Mouse (Mus musculus) heart, adult 10 weeks (tissue): ENCODE results near the gene 4921536K21Rik. TPM values are rescaled to one million over a fixed set of nuclear protein-coding genes. Genes with fewer than 3 reads are reported as not detected.

ENCODE experiments used
- polyA plus RNA-seq: library from polyadenylated mRNA; stranded (reverse); fragments of 350-450 nt; fragmentation: Illumina TruSeq; extraction: RNeasy Lipid Tissue Mini Kit (QIAGEN cat#74804); gene quantifications from one replicate; pipeline ENCODE4 v1.2.3, GENCODE M21; 2014; ENCODE audit warnings: low read depth, low replicate concordance

Gene 4921536K21Rik
- polyA plus RNA-seq: 0.45 TPM

GRCm38 (mm10) chr11:3894406-3895281 lies at the start of gene 4921536K21Rik, which contains the start of gene Dusp18:
4921536K21Rik (minus strand) TSS chr11:3895098.
Dusp18 (plus strand) TSS chr11:3895240.

DNA sequence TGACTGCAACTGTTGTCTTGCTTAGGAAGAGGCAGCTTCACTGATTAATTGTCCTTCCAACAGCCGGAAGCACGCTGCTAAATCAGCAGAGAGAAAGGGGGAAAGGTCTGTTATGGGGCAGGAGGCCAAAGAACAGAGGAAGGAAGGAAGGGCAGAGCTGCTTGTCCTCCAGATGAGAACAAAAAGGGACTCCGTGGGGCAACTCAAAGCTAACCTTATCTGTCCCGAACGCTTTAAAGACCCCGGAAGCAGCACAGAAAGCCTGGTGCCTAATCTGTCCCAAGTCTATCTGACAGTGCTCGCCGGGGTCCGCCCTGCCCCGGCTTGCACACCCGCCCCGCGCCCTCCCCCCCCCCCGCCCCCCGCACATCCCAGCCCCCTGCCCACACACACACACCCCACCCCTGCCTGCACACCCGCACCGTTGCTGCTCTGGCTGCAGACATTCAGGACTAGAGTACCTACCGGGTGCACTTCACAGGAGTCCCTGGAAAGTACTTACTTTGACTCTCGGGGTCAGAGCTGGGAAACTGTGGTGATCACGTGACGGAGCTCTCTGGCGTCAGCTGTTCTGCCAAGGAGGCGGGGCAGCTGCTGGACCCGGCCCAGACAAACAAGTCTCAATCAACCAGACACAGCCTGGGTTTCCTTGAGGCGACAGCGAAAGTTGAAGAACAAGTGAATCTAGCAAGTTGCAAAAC lies 36.8 kb upstream of the 4921536K21Rik start, which contains the start of gene Tcn2:
Gene Tcn2 (minus strand): TSS at position 649 of the 701 bp plus-strand sequence.

DNA sequence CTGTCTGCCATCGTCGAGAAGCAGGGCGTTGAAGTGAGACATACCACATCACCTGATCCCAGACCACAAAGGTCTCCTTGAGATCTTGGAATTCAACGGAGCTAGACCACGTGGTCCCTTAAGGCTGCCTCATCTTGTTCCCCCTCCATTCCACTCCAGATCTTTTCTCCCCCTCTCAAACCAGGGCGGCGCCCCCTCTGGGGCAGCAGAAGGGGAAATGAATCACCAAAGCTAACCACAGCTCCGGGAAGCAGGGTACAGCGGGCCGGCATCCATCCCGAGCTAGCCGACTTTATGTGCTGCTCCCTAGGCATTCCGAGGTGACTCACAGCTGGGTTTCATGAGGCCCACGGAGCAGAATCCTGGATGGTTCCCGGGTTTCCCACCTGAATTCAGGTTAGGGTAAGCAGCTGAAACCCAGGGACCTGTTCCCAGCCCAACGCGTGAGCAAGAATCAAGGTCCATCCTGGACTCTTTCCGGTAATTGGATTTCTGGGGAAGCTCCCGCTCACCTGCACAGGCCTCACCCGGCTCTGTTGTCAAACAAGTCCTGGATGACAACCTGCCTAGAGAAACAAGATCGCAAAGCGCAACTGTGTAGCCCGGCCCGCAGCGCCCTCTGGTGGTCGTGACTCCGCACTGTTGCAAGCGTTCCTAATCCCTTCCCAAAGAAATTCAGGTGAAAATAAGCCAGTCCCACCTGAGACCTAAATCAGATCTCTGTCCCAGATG lies 19.4 kb upstream of the 4921536K21Rik start, which contains the start of gene Slc35e4:
Gene Slc35e4 (minus strand): TSS at position 556 of the 732 bp plus-strand sequence.

GRCm38 (mm10) chr11:3863454-3864112 lies 31.3 kb downstream of the 4921536K21Rik start, which contains the start of gene Osbp2:
Osbp2 (minus strand) TSS chr11:3863903.

Other genes starting within 250 kb of the 4921536K21Rik start
- 19.4 TPM for gene Morc2a, start 245.9 kb downstream of the 4921536K21Rik start, polyA plus RNA-seq
- gene Osbp2, start 31.2 kb downstream of the 4921536K21Rik start, polyA plus RNA-seq: 17.2 TPM
- gene Dusp18, start 142 bp upstream of the 4921536K21Rik start, polyA plus RNA-seq: 36.9 TPM
- 4.1 TPM for gene Slc35e4, start 19.6 kb upstream of the 4921536K21Rik start, polyA plus RNA-seq
- 54.6 TPM for gene Tcn2, start 37.1 kb upstream of the 4921536K21Rik start, polyA plus RNA-seq
- gene Pes1, start 68.9 kb upstream of the 4921536K21Rik start, polyA plus RNA-seq: 24.7 TPM
- not detected for gene 4930556J24Rik, start 81.7 kb upstream of the 4921536K21Rik start, polyA plus RNA-seq
- not detected for gene Gal3st1, start 88.5 kb upstream of the 4921536K21Rik start, polyA plus RNA-seq
- gene Sec14l4, start 136.4 kb upstream of the 4921536K21Rik start, polyA plus RNA-seq: 0.29 TPM
- not detected for gene Sec14l3, start 169.7 kb upstream of the 4921536K21Rik start, polyA plus RNA-seq
- 152 TPM for gene Mtfp1, start 200.3 kb upstream of the 4921536K21Rik start, polyA plus RNA-seq
- 0.71 TPM for gene Sec14l2, start 228.3 kb upstream of the 4921536K21Rik start, polyA plus RNA-seq
- 19.4 TPM for gene Rnf215, start 240.1 kb upstream of the 4921536K21Rik start, polyA plus RNA-seq